Mouse (Mus musculus): Measurements from ENCODE around the gene Abcb1b. TPM values are rescaled to one million over a fixed set of nuclear protein-coding genes. Genes with fewer than 3 reads are reported as not detected.

The Abcb1b gene
- total RNA-seq, 2 experiments from 2014 or later: 3.7 to 4.4 TPM

Other genes starting within 250 kb of the Abcb1b start
- gene Rundc3b, start 175.2 kb upstream of the Abcb1b start, total RNA-seq (2021): 10 to 100 TPM; 30.6 to 30.8 TPM
- gene Abcb1a, start 138.1 kb upstream of the Abcb1b start, total RNA-seq (2021): 10 to 100 TPM; 16.6 to 17.8 TPM
- gene Abcb4, start 95.6 kb downstream of the Abcb1b start, total RNA-seq (2021): 1 to 10 TPM; 4.4 to 5.7 TPM
- 10 to 100 TPM; 23.8 to 25.2 TPM for gene Crot, start 199.2 kb downstream of the Abcb1b start, total RNA-seq (2021)

Data from layer of hippocampus, postnatal 25 days (tissue).